Comparison of ENCODE assay signal across 1 mouse cellular context in the genomic region with DNA sequence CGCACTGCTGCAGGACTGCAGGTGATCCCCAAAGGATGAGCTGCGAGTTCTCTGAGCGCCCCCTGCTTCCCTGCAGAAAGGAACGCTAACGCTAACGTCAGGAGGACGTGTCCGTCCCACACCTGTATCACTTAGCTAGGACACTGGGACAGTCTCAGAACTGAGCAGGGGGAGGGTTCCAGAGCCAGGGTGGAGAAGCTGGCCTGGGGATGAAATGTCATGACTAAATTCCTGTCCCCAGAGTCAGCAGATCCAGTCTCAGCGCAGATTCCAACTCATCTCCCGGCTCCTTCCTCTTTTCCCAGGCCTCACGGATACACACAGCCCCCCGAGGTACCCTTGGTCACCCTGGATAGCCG.
TF ChIP-seq lines count a peak whose summit lies in the region.

No protein-coding gene starts in this region.

TF ChIP-seq in ES-E14, 5 proteins besides CTCF, POLR2A, EP300 and RAD21 (continued from another document):
- no peak for TF ChIP-seq HCFC1 (IDR thresholded peaks at IDR 0.05; ENCODE audit: borderline replicate concordance, insufficient read depth, low read length)
- TF ChIP-seq CHD2 (IDR thresholded peaks at IDR 0.05; ENCODE audit: low read depth, low read length), result no peak
- TF ChIP-seq MAFK (IDR thresholded peaks at IDR 0.05; ENCODE audit: insufficient read depth, low read depth, low read length), result no peak
